Mouse (Mus musculus) left cerebral cortex, adult 2 months (tissue): Measurements from ENCODE around the gene Btnl2. TPM values are rescaled to one million over a fixed set of nuclear protein-coding genes. Genes with fewer than 3 reads are reported as not detected.

ENCODE experiments used
- DNase-seq, 2 experiments: peaks; one replicate each; pipeline ENCODE4 v3.0.0; 2021 to 2022; ENCODE audit warnings: low spot score in 2 of 2, mixed read lengths in 1 of 2; ENCODE audit errors: extremely low spot score in 1 of 2
- H3K27ac ChIP-seq: fragments of 200-600 bp; 2 replicates; pipeline ENCODE4 v1.8.1; 2022
- H3K4me3 ChIP-seq: fragments of 200-600 bp; 2 replicates; pipeline ENCODE4 v1.8.1; 2022
- CTCF ChIP-seq: fragments of 200-600 bp; IDR thresholded peaks from 2 replicates; pipeline ENCODE4 v1.8.1; 2022; ENCODE audit warnings: antibody characterized with exemption, mild to moderate bottlenecking, moderate library complexity
- intact Hi-C: fragments of 180-260 bp; cut with DNase I; formaldehyde crosslinking; loops from one replicate; pipeline ENCODE4 v1.15.1; 2025
- total RNA-seq, 2 experiments: library from RNA; stranded (reverse); gene quantifications; 2 replicates each; pipeline ENCODE4 v1.2.3; 2021

The Btnl2 gene
- total RNA-seq, 2 experiments from 2014 or later: 0.65 to 0.68 TPM

DNA sequence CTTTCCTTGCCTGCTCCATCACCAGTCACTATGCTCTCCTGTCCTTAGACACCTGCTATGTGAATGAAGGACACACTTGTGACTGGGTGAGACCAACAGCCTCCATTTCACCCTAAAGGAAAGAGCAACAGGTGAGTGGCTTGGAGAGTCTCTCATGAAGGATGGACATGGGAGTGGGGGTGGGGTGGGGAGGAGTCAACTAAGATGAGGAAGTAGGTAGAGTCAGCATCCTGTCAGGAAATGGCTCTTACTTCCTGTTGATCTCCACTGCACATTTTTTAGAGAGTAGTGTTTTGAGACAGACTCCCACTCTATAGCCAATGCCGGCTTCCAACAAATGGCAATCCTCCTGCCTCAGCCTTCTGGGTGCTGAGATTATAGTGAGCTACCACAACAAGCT, 318 bp downstream of the Btnl2 start:
- no peak overlapping the region for H3K27ac ChIP-seq
- no peak for TF ChIP-seq CTCF
- no peak overlapping the region for H3K4me3 ChIP-seq
- intact Hi-C loops: no loop called here
- DNase-seq: no peak

DNA sequence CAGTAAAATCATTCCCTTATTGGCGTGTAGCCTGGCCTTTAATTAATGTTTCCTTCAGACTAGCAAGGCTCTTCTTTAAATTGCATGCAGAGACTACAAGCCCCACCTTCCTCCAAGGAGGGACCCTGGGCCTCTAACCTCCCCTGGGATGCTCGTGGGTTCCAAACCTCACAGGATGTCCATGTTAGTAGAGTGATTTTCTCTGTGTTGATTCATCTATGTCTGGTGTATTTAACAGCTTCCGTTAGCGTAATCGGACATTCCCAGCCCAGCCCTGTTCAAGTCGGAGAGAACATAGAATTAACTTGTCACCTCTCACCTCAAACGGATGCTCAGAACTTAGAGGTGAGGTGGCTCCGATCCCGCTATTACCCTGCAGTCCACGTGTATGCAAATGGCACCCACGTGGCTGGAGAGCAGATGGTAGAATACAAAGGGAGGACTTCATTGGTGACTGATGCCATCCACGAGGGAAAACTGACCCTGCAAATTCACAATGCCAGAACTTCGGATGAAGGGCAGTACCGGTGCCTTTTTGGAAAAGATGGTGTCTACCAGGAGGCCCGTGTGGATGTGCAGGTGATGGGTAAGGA, 8.4 kb downstream of the Btnl2 start:
- no peak for TF ChIP-seq CTCF
- H3K4me3 ChIP-seq: no peak overlapping the region
- DNase-seq: no peak
- H3K27ac ChIP-seq: no peak overlapping the region
- intact Hi-C loops: no loop called here

DNA sequence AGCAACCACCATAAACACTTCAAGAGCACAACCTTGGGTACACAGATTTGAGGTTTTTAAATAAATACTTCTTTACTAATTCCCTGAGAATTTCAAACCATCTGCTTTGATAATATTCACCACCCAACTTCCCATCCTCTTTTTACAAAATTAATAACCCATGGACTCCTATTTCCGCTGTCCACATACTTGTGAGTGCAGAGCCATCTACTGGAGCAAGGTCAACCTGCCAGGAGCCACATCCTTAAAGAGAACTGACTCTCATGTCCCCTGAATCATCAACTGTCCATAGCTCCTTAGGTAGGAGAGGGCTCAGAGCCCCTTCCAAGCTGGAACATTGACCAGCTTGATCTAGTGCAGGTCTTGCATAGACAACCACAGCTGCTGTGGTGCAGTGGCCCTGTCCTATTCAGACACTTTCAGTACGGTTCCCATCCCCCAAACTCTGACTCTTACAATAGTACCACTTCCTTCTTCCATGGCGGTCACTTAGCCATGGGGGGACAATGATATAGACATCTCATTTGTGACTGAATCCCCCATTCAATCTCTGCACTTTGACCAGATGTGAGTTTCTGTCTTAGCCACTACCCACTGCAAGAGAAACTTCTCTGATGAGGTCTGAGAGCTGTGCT, 9.2 kb downstream of the Btnl2 start:
- TF ChIP-seq CTCF: no peak
- Histone ChIP-seq H3K4me3 (no peak overlapping the region), H3K27ac (no peak overlapping the region)
- no peak for DNase-seq
- intact Hi-C loops: no loop called here

DNA sequence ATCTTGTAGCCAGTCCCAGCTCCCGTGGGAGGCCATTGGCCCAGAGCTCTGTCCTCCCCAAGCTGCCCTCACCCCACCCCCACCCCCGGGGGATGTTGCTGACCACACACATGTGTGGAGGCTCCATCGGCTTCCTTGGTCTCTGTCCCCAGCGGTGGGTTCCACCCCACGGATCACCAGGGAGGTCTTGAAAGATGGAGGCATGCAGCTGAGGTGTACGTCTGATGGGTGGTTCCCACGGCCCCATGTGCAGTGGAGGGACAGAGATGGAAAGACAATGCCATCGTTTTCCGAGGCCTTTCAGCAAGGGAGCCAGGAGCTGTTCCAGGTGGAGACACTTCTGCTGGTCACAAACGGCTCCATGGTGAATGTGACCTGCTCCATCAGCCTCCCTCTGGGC, 10.4 kb downstream of the Btnl2 start:
- intact Hi-C loops: no loop called here
- no peak overlapping the region for H3K27ac ChIP-seq
- no peak for DNase-seq
- H3K4me3 ChIP-seq: no peak overlapping the region
- TF ChIP-seq CTCF: no peak

DNA sequence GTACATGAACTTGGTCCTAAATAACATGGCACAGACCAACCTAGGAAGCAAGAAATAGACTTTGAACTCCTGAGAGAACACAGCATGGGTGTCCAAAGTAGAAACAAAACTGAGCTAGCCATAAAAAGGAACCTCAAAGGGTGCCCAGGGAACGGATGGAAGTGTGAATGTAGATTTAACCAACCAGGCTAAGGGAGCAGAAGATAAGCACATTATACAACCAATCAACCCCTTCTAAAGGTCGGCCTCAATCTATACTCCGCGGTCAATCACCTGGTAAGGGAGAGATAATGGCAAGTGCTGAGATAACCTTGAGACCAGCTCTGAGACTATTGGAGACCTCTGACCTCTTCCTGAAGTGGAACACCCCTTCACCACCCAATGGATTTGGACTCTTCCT, 15.9 kb downstream of the Btnl2 start:
- DNase-seq: no peak
- TF ChIP-seq CTCF: no peak

DNA sequence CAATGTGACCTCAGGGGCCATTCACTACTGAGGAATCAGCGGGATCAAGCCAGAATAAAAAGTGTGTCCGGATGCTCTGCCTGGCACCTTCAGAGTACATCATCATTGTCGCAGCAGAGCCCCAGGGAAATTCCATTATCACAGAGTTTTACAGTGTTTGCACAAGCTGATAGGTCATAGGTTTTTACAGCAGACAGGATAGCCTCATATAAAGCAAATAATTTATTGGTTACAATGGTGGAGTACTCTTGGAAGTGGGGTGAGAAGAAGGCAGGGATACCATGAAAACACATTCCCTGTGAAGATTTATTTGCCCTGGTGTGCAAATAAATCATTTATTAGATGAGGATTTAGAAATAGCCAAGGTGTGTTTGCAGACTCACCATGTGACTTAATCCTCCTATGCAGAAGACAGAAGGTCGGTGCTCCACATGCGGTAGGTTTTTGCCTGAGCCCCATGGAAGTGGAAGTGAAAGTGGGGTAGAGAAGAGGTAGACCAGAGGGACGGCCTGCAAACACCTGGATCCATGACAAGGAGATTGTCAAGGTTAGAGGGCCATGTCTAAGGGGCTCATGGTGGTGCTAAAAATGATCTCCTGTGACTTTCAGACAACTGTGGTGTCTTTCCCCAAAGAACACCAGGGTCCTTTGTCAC, 18.6 kb downstream of the Btnl2 start:
- no peak for DNase-seq
- Histone ChIP-seq H3K4me3 (no peak overlapping the region), H3K27ac (no peak overlapping the region)
- intact Hi-C loops: no loop called here
- TF ChIP-seq CTCF: no peak

More for the DNA sequence above, 15.9 kb downstream of the Btnl2 start:
- Histone ChIP-seq H3K4me3 (no peak overlapping the region), H3K27ac (no peak overlapping the region)
- intact Hi-C loops: no loop called here

DNA sequence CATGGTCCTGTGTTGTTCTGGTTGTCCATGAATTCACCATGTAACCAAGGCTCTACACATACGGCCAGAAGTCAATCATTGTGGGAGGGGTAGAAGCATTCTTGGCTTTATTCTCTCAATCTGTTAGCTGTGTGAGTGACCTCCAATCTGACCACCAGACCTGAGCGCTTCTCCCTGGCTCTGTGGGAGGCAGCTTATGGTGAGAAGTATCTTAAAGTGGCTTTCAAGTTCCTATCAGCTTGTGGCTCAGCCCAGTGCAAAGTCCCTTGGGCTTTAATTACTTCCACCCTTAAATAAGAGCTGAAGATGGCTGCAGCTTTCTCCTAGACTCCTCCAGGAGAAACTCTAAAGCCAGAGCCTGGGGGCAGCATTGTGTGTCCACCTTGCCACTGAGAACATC, 22.2 kb downstream of the Btnl2 start, which contains the start of gene Btnl1:
TSS of gene Btnl1 (plus strand) at position 286 of the 400 bp plus-strand sequence.
- no peak for TF ChIP-seq CTCF
- intact Hi-C loops: no loop called here
- DNase-seq: no peak

DNA sequence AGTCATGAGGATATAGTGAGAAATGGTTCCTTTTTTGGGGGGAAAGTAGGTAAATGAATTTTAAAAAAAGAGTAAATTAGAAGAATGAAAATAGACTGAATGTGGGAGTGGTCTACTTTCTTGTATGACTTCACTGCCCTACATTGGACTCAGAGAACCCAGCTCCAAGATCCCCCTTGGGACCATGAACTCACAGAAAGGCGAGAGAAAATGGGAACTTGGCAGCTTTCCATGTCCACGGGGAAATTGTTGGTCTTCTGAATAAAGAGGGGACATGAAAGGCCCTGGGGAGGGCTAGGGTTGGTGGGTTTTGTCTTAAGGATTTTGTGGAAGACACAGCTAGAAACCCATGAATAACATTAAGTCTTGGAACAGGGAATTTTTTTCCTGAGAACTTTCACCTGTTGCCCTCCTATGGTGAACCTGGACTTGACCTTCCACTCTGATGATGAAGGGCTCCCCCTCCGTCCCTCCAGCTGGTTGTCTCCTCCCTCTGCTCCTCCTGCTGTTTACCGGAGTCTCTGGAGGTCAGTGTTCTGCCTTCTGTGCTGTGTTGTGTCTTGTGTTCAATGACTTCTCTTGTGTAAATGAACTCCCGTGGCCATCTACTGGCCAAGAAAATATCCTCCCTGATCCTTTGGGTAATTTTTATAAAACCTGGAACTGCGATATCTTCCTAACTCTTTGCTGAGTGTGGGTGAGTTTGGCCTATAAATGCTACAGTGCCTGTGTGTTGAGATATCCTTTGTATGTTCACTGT, 23.0 kb downstream of the Btnl2 start:
- intact Hi-C loops: no loop called here
- DNase-seq: no peak
- Histone ChIP-seq H3K27ac (no peak overlapping the region), H3K4me3 (no peak overlapping the region)
- TF ChIP-seq CTCF: no peak; the same call in 1 of the 2 replicates

More for the DNA sequence above, 22.2 kb downstream of the Btnl2 start, which contains the start of gene Btnl1:
- H3K27ac ChIP-seq: no peak within 1 kb of the TSS
- no peak within 1 kb of the TSS for H3K4me3 ChIP-seq

DNA sequence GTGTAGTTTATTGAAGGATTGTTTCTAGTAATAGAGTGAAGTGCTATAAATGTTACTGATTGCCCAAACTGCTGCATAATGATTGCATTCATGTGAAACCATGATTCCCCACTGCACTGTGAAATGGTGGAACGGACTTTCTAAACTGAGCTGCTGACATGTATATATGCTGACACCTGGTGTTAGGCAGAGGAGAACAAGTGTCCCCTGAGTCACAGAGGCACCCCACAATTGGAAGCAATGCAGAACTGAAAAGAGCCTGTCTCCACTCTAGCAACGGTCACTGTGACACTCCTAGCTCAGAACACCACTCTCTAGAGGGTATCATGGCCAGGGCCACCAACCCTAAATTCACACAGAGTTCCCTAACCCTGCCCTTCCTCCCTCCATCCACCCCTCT, 24.1 kb downstream of the Btnl2 start:
- intact Hi-C loops: no loop called here
- DNase-seq: no peak
- H3K4me3 ChIP-seq: no peak overlapping the region
- no peak for TF ChIP-seq CTCF
- H3K27ac ChIP-seq: no peak overlapping the region

DNA sequence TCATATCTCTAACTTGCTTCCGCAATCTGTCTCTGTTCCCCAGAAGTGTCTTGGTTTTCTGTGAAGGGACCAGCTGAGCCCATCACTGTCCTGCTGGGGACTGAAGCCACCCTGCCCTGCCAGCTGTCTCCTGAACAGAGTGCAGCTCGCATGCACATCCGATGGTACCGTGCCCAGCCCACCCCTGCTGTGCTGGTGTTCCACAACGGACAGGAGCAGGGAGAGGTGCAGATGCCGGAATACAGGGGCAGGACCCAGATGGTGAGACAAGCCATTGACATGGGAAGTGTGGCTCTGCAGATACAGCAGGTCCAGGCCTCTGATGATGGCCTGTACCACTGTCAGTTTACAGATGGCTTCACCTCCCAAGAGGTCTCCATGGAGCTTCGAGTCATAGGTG, 24.8 kb downstream of the Btnl2 start:
- no peak for TF ChIP-seq CTCF
- no peak for DNase-seq
- H3K4me3 ChIP-seq: no peak overlapping the region
- intact Hi-C loops: no loop called here
- no peak overlapping the region for H3K27ac ChIP-seq

DNA sequence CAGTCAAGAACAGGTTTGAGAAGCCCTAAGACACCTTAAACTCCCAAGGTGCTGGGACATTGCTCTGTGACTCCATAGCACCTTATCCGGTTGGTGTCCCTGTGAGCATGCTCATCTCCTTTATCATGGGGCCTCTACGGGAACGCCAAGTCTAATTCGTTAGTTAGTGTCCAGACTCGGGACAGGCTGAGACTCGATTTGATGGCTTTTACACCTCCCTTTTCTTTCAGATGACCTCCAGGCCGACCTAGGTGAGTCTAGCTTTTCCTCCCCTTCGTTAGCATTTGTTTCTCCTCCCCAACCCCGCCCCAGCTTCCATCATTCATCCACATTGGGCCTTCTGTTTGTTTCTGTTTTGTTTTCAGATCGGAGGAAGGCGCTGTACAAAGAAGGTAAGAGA, 27.3 kb downstream of the Btnl2 start:
- TF ChIP-seq CTCF: no peak
- H3K27ac ChIP-seq: no peak overlapping the region
- intact Hi-C loops: no loop called here
- H3K4me3 ChIP-seq: no peak overlapping the region
- DNase-seq: no peak

DNA sequence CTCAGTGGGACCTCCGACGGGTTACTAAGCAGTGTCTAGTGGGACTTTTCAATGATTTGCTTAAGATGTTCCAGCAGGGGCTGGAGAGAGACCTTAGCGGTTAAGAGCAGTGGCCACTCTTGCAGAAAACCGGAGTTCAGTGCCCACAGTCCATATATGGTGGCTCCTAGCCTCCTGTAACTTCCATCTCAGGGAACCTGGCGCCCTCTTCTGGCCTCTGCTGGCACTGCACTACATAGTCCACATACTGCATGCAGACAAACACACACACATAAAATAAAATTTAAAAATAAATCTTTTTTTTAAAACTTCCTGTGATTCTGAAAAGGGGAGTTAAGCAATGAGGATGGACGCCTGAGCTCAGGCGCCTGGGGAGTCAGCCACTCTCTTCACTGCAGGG, 28.6 kb downstream of the Btnl2 start:
- no peak for DNase-seq
- no peak; the same call in 1 of the 2 replicates for TF ChIP-seq CTCF
- Histone ChIP-seq H3K27ac (no peak overlapping the region), H3K4me3 (no peak overlapping the region)
- intact Hi-C loops: no loop called here
